Mouse (Mus musculus) layer of hippocampus, adult 6 months (tissue): ENCODE measurements around the gene Gm9112. TPM values are rescaled to one million over a fixed set of nuclear protein-coding genes. Genes with fewer than 3 reads are reported as not detected.

ENCODE experiments used
- long read RNA-seq, 2 experiments: library from polyadenylated mRNA; unstranded; transcript quantifications; one replicate each; pipeline ENCODE4 v2.0.0; 2019 to 2020
- polyA plus RNA-seq: library from polyadenylated mRNA; unstranded; fragments of <200 nt; fragmentation: Nextera tagmentation; gene quantifications from 2 replicates; pipeline ENCODE4 v1.2.3, GENCODE M21; 2021

Gene Gm9112
- not detected in 2 replicates for polyA plus RNA-seq
- long read RNA-seq, experiment 1: 0 reads
- long read RNA-seq, experiment 2: 0 reads

DNA sequence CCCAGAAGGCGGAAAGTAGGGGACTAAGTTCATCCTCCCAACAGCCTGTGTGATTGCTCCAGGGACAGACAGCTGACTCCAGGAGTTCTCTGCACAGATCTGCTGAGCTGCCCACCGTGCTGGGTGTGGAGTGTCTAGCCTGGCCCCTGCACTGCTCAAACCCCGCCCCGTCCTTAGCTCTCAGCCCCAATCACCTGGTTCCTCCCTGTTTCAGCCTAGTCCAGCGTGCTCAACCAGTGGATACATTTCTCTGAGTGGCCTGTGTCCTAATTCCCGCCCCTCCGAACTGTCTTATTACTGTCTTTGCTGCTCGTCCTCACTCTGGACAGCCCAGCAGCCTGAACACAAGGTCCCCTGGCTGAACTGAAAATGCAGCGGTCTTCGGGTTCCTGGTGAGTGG is at the start of gene Gm9112, which contains the start of gene Dmrtc1b:
Gene Gm9112 (minus strand): TSS at position 101 of the 400 bp plus-strand sequence.
Gene Dmrtc1b (plus strand): TSS at position 331 of the 400 bp plus-strand sequence.

DNA sequence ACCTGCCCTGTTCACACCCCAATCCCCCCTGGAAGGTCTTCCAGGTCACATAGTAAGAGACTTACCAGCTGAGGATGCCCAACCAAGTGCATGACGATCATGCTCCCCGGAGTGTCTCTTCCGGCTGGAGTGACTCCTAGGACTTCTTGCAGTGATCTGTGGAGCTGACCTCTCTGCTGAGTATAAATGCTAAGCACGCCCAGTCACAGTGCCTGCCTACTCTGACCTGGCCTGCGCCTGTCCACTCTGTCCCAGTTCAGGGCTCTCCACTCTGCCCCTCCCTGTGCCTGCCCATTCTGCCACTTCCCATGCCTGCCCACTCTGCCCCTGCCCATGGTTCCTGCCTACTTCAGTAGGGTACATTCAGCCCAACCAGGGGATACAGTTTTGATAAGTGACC is 20.6 kb downstream of the Gm9112 start, which contains the start of gene Gm3880:
Gene Gm3880 (minus strand): TSS at position 101 of the 400 bp plus-strand sequence.

Other genes starting within 250 kb of the Gm9112 start
- 4.7 and 5.0 TPM in 2 replicates for gene Hdac8, start 202.3 kb downstream of the Gm9112 start, polyA plus RNA-seq
- 2.6 and 3.2 TPM in 2 replicates for gene Phka1, start 63.4 kb downstream of the Gm9112 start, polyA plus RNA-seq
- gene Gm3880, start 20.7 kb downstream of the Gm9112 start, polyA plus RNA-seq: not detected in 2 replicates
- not detected in 2 replicates for gene Dmrtc1b, start 230 bp upstream of the Gm9112 start, polyA plus RNA-seq
- not detected in 2 replicates for gene Dmrtc1c1, start 95.3 kb upstream of the Gm9112 start, polyA plus RNA-seq
- not detected in 2 replicates for gene Dmrtc1c2, start 147.0 kb upstream of the Gm9112 start, polyA plus RNA-seq
- not detected in 2 replicates for gene 1700031F05Rik, start 160.3 kb upstream of the Gm9112 start, polyA plus RNA-seq
- 9.0 and 10.1 TPM in 2 replicates for gene Dmrtc1a, start 201.1 kb upstream of the Gm9112 start, polyA plus RNA-seq
- not detected in 2 replicates for gene 1700011M02Rik, start 201.3 kb upstream of the Gm9112 start, polyA plus RNA-seq
- not detected in 2 replicates for gene 1700018G05Rik, start 220.7 kb upstream of the Gm9112 start, polyA plus RNA-seq